Mouse (Mus musculus) brain, embryonic 14.5 days (tissue): ENCODE results near the gene Gm20390. TPM values are rescaled to one million over a fixed set of nuclear protein-coding genes. Genes with fewer than 3 reads are reported as not detected.

Experiments
- DNase-seq: peaks from one replicate; pipeline ENCODE4 v3.0.0-alpha.2; 2011; ENCODE audit warnings: low read depth
- CTCF ChIP-seq: fragments of 200-500 bp; IDR thresholded peaks from 2 replicates; pipeline ENCODE4 v1.5.1; 2012; ENCODE audit warnings: inconsistent platforms, mild to moderate bottlenecking, moderate library complexity, borderline replicate concordance; ENCODE audit not compliant: insufficient read depth, insufficient read length; ENCODE audit errors: extremely low read depth
- POLR2A ChIP-seq: fragments of 200-500 bp; IDR thresholded peaks from 2 replicates; pipeline ENCODE4 v1.6.1; 2012; ENCODE audit warnings: mild to moderate bottlenecking, inconsistent platforms, borderline replicate concordance; ENCODE audit not compliant: poor library complexity, insufficient read depth, insufficient read length, severe bottlenecking; ENCODE audit errors: extremely low read depth
- polyA plus RNA-seq: library from polyadenylated mRNA; depleted of rRNA; stranded (reverse); fragments of >200 nt; gene quantifications from 2 replicates; pipeline ENCODE4 v1.2.3, GENCODE M21; 2012; rRNA removed

Gene Gm20390
- polyA plus RNA-seq, 1 experiment, result 101 TPM

DNA sequence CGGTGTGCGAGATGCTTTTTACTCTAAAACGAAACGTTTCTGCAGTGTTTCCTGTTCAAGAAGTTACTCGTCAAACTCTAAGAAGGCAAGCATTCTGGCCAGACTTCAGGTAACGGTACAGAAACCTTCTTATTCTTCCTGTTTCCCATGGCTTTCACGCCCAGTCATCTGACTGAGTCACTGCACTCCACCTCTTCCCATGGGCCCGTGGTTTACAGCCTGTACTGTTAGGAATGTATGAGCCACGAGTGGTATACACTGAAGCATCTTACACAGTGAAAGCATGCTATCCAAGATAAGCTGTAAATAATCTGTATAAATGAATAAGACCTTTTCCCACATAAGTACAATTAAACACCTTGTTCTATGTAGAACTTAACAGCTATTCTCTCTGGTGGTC is 59.3 kb downstream of the Gm20390 start:
- no peak for DNase-seq
- TF ChIP-seq POLR2A (no peak), CTCF (no peak)

DNA sequence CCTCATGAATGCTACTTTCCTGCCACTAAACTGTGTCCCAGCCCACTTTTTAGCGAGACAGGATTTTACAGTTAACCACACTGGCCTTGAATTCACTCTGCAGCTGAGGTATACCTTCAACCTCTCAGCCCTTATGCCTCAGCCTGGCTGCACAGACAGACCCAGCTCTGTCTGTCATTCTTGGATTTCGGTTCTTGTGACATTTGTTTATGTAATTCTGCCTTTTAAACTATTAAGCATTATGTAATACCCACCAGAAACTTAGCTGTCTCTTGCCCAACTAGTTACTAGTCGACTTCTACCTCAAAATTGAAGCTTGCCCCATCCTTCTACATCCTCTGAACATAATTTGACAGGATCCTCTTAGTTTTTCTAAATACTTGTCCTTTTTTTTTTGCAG is 60.3 kb downstream of the Gm20390 start:
- no peak for DNase-seq
- TF ChIP-seq POLR2A (no peak), CTCF (no peak)

DNA sequence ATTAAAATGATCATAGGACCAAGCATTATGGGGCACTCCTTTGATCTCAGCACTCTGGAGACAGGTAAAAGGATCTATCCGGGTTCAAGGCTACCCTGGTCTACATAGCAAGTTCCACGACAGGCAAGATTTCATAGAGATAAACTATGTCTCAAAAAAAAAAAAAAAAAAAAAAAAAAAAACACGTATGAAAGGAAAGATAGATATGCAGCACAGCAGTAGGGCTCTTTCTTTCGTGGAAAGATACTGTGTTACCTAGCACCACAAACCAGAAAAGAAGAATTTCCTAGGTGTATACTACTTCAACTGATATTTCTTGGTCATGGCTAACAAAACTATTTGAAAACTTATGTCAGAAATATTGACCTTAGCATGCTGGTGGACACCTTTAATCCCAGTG is 61.3 kb downstream of the Gm20390 start:
- no peak for TF ChIP-seq POLR2A
- no peak for TF ChIP-seq CTCF
- no peak for DNase-seq

Other genes starting within 250 kb of the Gm20390 start
- 23.8 and 24.1 TPM in 2 replicates for gene Utp18, start 82.5 kb downstream of the Gm20390 start, polyA plus RNA-seq
- 46.0 and 51.4 TPM in 2 replicates for gene Mbtd1, start 82.4 kb downstream of the Gm20390 start, polyA plus RNA-seq
- gene Nme2, start 12.0 kb downstream of the Gm20390 start, polyA plus RNA-seq, result 190 and 248 TPM in 2 replicates
- gene Nme1, start 228 bp upstream of the Gm20390 start, polyA plus RNA-seq, result 304 and 390 TPM in 2 replicates
- gene Spag9, start 27.8 kb upstream of the Gm20390 start, polyA plus RNA-seq, result 91.9 and 112 TPM in 2 replicates
- gene Tob1, start 243.2 kb upstream of the Gm20390 start, polyA plus RNA-seq, result 29.6 and 29.9 TPM in 2 replicates